Mouse (Mus musculus) testis, adult 2 months (tissue): ENCODE measurements around the gene Pex7.

ENCODE experiments used
- CTCF ChIP-seq: fragments of 200-500 bp; IDR thresholded peaks from 2 replicates; pipeline ENCODE4 v1.5.1; 2012; ENCODE audit warnings: low read depth, mild to moderate bottlenecking, inconsistent platforms, low read length, moderate library complexity; ENCODE audit not compliant: control insufficient read depth, insufficient read depth, insufficient replicate concordance
- POLR2A ChIP-seq: fragments of 200-500 bp; IDR thresholded peaks from 2 replicates; pipeline ENCODE4 v1.6.1; 2012; ENCODE audit warnings: low read depth, mild to moderate bottlenecking, inconsistent platforms, low read length, moderate library complexity; ENCODE audit not compliant: control insufficient read depth

- no peak for TF ChIP-seq CTCF
- no peak for TF ChIP-seq POLR2A
Observed at GRCm38 (mm10) chr10:19942621-19943020, 35.1 kb upstream of the Pex7 start.
